Mouse (Mus musculus) cortical plate, adult 2 months (tissue): ENCODE data around the gene Syt16. TPM values are rescaled to one million over a fixed set of nuclear protein-coding genes. Genes with fewer than 3 reads are reported as not detected.

Experiments
- H3K27ac ChIP-seq: fragments of 200-500 bp; 2 replicates; pipeline ENCODE4 v1.5.1; 2012; ENCODE audit warnings: low read length, control low read depth, inconsistent platforms; ENCODE audit not compliant: insufficient read depth
- H3K4me1 ChIP-seq: fragments of 200-500 bp; 2 replicates; pipeline ENCODE4 v1.6.1; 2011; ENCODE audit warnings: low read length; ENCODE audit not compliant: control insufficient read depth, insufficient read depth
- H3K4me3 ChIP-seq: fragments of 200-500 bp; 2 replicates; pipeline ENCODE4 v1.5.1; 2011; ENCODE audit warnings: mild to moderate bottlenecking, low read length, control low read depth; ENCODE audit not compliant: insufficient read depth
- CTCF ChIP-seq: fragments of 200-500 bp; IDR thresholded peaks from 2 replicates; pipeline ENCODE4 v1.5.1; 2011; ENCODE audit warnings: mild to moderate bottlenecking, control low read depth, low read length; ENCODE audit not compliant: insufficient read depth; ENCODE audit errors: extremely low read depth
- POLR2A ChIP-seq: fragments of 200-500 bp; IDR thresholded peaks from 2 replicates; pipeline ENCODE4 v1.6.1; 2011; ENCODE audit warnings: mild to moderate bottlenecking, low read length, control low read depth; ENCODE audit not compliant: insufficient read depth; ENCODE audit errors: extremely low read depth
- polyA plus RNA-seq: library from polyadenylated mRNA; depleted of rRNA; stranded (reverse); fragments of >200 nt; gene quantifications from 2 replicates; pipeline ENCODE4 v1.2.3, GENCODE M21; 2012

Gene Syt16
- polyA plus RNA-seq, 1 experiment = 64.3 TPM

- Histone ChIP-seq H3K4me1 (peaks cover 5% of the 10 kb centered on the region), H3K27ac (no peak overlapping the region)
- TF ChIP-seq POLR2A (no peak), CTCF (no peak)
Observed at GRCm38 (mm10) chr12:74188815-74189214, 191.4 kb downstream of the Syt16 start.

GRCm38 (mm10) chr12:74189840-74190239, 192.4 kb downstream of the Syt16 start:
- Histone ChIP-seq H3K4me1 (peaks cover 5% of the 10 kb centered on the region), H3K27ac (no peak overlapping the region), H3K4me3 (no peak overlapping the region)
- TF ChIP-seq CTCF (no peak), POLR2A (no peak)

More at GRCm38 (mm10) chr12:74188815-74189214, 191.4 kb downstream of the Syt16 start:
- H3K4me3 ChIP-seq = no peak overlapping the region

- TF ChIP-seq CTCF (no peak), POLR2A (no peak)
- H3K4me1 ChIP-seq = peaks cover 5% of the 10 kb centered on the region
- no peak overlapping the region for H3K27ac ChIP-seq
- no peak overlapping the region for H3K4me3 ChIP-seq
Observed at GRCm38 (mm10) chr12:74190297-74190696, 192.8 kb downstream of the Syt16 start.

- no peak overlapping the region for H3K4me3 ChIP-seq
- no peak overlapping the region for H3K27ac ChIP-seq
- no peak for TF ChIP-seq POLR2A
- TF ChIP-seq CTCF = no peak
- H3K4me1 ChIP-seq = peaks cover 5% of the 10 kb centered on the region
Observed at GRCm38 (mm10) chr12:74192552-74192951, 195.1 kb downstream of the Syt16 start.

- Histone ChIP-seq H3K27ac (no peak overlapping the region), H3K4me1 (no peaks in the 10 kb centered on the region; the same call in 1 of the 2 replicates)
- TF ChIP-seq CTCF = no peak
- no peak for TF ChIP-seq POLR2A
Observed at GRCm38 (mm10) chr12:74201410-74201809, 203.9 kb downstream of the Syt16 start.

GRCm38 (mm10) chr12:74202431-74203042, 205.1 kb downstream of the Syt16 start:
- TF ChIP-seq POLR2A = no peak
- TF ChIP-seq CTCF = no peak
- Histone ChIP-seq H3K27ac (no peak overlapping the region), H3K4me3 (no peak overlapping the region), H3K4me1 (no peaks in the 10 kb centered on the region; the same call in 1 of the 2 replicates)

More at GRCm38 (mm10) chr12:74201410-74201809, 203.9 kb downstream of the Syt16 start:
- no peak overlapping the region for H3K4me3 ChIP-seq

- H3K27ac ChIP-seq = no peak overlapping the region
- no peak for TF ChIP-seq POLR2A
- TF ChIP-seq CTCF = no peak
- H3K4me3 ChIP-seq = no peak overlapping the region
- peaks cover 6% of the 10 kb centered on the region for H3K4me1 ChIP-seq
Observed at GRCm38 (mm10) chr12:74212156-74212555, 214.7 kb downstream of the Syt16 start.

GRCm38 (mm10) chr12:74216103-74216728, 218.8 kb downstream of the Syt16 start:
- TF ChIP-seq POLR2A = no peak
- TF ChIP-seq CTCF = no peak
- H3K4me3 ChIP-seq = no peak overlapping the region
- H3K27ac ChIP-seq = no peak overlapping the region
- H3K4me1 ChIP-seq = peaks cover 6% of the 10 kb centered on the region

GRCm38 (mm10) chr12:74219909-74220308, 222.4 kb downstream of the Syt16 start:
- peaks cover 6% of the 10 kb centered on the region for H3K4me1 ChIP-seq
- no peak overlapping the region for H3K27ac ChIP-seq
- H3K4me3 ChIP-seq = no peak overlapping the region
- TF ChIP-seq POLR2A (no peak), CTCF (no peak)

GRCm38 (mm10) chr12:74220651-74221050, 223.2 kb downstream of the Syt16 start:
- peaks cover 6% of the 10 kb centered on the region for H3K4me1 ChIP-seq
- H3K4me3 ChIP-seq = no peak overlapping the region
- TF ChIP-seq POLR2A = no peak
- no peak for TF ChIP-seq CTCF

More at GRCm38 (mm10) chr12:74220651-74221050, 223.2 kb downstream of the Syt16 start:
- no peak overlapping the region for H3K27ac ChIP-seq
